Mouse (Mus musculus): Measurements from ENCODE around the gene Soga1. TPM values are rescaled to one million over a fixed set of nuclear protein-coding genes. Genes with fewer than 3 reads are reported as not detected.

Gene Soga1
- 10 to 100 TPM; 17.1 to 17.7 TPM for total RNA-seq (2021)
- long read RNA-seq, experiment 1, partial matches to known transcripts, result 3 of 3 reads
- long read RNA-seq, experiment 1, other reads (novel, unspliced or antisense), result 0 of 3 reads
- long read RNA-seq, experiment 2, partial matches to known transcripts, result 1 of 1 reads
- long read RNA-seq, experiment 2, other reads (novel, unspliced or antisense), result 0 of 1 reads

DNA sequence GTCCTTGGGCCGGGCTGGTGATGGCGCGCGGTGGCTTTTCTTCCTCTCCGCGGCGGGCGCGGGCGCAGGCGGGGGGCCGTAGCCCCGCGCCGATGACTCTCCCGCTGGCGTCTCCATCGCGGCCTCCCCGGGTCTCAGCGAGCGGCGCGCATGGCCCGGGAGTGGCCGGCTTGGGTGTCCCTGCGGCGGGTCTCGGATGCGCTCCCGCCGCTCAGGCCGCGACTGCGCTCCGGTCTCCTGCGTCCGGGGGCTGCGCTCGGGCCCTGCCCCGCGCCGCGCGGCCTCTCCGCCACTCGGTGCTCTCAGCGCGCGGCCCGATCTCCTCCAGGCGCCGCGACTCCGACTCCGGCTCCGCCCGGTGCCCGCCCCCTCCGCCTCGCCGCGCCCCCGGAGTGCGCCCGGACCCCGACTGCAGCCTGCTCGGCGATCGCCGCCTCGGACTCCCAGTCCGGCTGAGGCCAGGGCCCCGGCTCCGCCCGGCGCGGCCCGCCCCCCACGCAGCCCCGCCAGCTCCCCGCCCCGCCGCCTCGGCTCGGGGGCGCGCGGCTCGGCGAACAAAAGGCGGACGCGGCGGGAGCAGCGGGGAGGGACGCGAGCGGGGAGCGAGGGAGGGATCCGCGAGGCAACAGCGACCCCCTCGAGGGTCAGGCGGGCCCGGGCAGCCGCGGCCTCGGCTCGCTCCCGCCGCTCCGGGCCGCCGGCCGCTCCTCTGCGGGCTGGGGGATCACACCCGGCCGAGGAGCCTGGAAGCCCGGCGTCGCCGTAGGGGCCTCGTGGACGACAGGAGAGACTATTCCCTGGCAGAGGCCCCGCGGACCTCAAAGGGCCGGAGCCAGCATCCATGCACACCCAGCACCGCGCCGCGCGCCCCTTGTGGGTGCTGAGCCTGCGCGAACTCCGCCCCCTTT, at the start of gene Soga1:
Soga1 (minus strand) TSS at position 462 of the 908 bp plus-strand sequence.
- peak; percentile 68 to 78 for DNase-seq (ENCODE audit: low spot score in 2 of 2)

DNA sequence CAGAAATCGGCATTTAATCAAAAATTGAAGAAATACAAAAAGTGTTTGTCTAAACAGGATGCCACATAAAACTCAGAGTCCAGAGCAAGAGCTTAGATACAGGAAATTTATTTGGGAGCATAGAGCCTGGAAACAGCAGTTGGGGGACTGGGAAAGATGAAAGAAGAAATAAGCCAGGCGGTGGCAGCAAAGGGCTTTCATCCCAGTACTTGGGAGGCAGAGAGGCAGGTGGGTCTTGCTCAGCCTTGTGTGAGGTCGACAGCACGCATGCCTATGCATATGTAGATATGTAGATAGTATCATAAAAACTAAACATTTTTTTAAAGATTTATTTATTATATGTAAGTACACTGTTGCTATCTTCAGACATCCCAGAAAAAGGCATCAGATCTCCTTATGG, 49.0 kb upstream of the Soga1 start:
- no peak for DNase-seq (ENCODE audit: low spot score in 2 of 2)

DNA sequence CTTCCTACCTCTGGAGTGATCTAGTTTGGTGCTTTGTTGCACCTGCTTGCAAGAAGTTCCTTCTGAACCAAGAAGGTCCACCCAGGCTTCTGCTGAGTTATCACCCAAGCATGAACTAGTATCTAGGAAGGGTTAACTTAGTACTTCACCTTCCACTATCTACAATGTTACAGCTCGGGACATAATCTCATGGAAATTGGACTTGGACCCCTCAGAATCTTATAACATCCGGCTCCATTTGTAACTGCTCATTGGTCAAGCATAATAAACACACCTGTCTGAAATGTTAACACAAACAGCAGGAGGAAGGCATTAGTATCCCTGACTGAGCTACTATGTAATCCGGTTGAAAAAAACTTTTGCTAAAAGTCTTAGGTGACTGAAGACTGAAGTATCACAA, 48.3 kb upstream of the Soga1 start:
- no peak for DNase-seq (ENCODE audit: low spot score in 2 of 2)

DNA sequence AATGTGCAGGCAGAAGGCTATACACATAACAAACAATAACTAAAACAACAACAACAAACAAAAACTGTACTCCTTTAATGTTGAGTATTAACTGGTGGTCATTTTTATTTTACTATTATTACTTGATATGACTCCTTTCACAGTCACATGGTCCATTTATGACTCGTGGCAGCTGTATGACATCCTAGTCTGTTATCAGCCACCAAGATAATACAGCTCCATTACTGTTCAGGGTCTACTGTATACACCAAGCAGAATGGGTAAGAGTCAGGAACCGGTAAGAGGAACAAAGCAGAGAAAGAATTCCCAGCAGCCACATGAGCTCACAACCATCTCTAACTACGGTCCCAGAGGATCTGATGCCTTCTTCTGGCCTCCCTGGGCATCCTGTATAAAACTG, 46.2 kb upstream of the Soga1 start:
- no peak for DNase-seq (ENCODE audit: low spot score in 2 of 2)

DNA sequence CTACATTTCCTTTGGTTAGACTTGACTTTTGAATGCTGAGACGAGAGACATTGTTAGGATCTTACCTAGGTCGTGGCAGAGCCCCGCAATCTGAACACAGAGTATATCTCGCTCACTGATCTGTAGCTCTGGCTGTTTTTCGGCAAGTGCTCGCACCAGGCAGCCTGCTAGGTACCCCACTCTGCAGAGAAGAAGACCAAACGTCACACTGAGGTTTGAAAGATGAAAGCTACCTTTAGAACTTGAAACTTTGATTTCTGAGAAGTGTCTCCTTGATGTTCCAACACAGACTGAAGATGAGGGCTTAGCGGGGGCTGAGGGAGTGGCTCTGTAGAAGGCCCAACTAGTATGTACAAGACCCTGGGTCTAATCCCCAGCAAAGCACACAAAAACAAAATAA, 42.7 kb upstream of the Soga1 start:
- no peak for DNase-seq (ENCODE audit: low spot score in 2 of 2)

DNA sequence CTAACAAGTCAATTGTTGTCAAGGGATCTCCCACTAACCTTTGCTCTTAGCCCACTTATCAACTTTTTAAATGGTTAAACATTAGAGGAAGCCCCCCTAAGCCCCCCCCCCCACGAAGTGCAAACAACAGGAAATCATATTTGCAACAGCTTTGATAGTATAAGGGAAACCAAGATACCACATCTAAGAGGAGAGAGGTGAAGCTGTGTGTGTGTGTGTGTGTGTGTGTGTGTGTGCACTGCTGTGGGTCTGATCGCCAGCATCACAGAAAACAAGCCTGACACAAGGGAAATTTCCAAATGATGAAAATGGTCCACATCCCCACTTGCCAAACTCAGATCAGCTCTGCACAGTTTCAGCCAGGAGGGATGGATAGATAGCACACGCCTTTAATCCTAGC, 40.0 kb upstream of the Soga1 start:
- DNase-seq (ENCODE audit: low spot score in 2 of 2), result no peak

DNA sequence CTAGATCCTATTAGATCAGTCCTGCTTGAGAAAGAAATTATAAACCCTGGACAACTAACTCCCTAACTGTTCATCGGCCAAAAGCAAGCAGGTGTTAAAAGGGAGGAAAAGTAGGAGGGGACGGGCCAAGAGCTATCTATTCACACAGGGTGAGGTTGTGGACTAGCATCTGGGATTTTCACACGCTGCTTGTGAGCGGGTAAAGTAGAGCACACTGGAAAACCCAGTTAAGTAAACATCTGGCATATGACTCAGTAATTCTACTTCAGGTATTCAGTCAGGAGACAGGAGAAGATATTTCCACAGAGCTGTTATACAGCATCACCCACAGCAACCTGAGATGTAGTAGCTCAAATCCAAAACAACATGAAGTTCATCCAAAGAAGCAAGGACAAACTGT, 39.5 kb upstream of the Soga1 start:
- DNase-seq (ENCODE audit: low spot score in 2 of 2), result no peak

DNA sequence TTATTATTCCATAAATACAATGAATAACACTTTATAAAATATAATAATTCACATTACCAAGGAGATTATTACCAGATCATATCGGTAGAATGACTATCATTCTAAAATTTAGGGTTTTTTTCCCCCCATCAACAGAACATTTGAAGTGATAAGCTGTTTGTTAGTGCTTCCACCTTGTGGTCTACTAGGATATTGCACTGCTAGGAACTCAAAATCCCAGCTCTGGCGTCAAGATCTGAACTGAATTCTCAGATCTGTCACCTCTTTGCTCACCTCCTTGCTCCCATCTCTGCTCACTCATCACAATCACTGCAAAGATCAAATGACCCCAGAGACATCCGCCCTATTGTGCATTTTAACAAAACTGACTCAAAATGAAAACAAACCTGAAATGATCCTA, 37.9 kb upstream of the Soga1 start:
- peak in 1 of 2 experiments; percentile 34 for DNase-seq (ENCODE audit: low spot score in 2 of 2)

DNA sequence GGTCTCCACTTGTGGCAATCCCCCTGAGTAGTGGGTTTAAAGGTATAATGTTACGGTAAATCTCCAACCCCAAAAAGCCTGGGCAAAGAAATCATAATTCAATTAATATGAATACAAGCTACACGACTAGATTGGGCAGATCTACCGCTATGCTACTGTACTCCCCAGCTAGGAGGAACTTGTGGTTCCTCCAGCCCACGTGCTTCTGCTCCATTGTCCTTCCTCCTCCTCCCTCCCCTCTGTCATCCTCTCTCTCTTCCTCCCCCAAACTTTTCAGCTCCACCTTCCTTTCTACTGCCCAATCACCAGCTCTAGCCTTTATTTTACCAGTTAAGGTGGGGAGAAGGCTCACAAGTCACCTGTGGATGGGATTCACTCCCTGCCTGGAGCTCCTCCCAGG, 29.2 kb upstream of the Soga1 start:
- DNase-seq (ENCODE audit: low spot score in 2 of 2), result no peak

DNA sequence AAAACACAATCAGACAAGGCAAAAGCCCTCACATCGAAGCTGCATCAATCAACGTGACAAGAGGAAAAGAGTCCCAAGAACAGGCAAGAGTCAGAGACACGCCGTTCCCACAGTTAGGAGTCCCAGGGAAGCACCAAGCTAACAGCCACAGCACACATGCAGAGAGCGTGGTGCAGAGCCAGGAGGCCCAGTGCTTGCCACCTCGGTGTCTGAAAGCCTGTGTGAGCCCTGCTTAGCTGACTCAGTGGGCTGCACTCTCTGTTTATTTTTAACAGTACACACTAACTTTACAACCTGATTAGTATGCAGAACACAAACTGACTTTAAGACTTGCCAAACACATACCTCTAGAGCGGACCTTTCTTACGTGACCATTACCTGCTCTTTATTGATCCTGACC, 25.4 kb upstream of the Soga1 start:
- DNase-seq (ENCODE audit: low spot score in 2 of 2), result no peak

DNA sequence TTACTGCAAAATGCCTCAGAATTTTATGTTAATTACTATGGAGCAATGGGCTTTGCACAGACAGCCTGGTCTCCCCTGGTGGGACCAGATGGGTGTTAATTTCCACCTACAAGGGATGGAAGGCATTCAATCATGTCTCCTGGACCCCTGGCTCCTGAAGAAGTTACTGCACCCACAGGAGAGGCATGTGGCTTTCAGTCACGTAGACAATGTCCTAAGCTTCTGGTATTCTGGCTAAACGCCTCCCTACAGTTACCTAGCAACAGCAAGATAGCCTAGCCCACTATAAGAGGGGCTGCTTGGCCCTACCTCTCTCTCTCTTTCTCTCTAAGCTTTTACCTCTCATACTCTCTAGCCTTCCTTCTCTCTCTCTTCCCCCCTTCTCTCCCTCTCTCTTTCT, 23.2 kb upstream of the Soga1 start:
- DNase-seq (ENCODE audit: low spot score in 2 of 2), result no peak

DNA sequence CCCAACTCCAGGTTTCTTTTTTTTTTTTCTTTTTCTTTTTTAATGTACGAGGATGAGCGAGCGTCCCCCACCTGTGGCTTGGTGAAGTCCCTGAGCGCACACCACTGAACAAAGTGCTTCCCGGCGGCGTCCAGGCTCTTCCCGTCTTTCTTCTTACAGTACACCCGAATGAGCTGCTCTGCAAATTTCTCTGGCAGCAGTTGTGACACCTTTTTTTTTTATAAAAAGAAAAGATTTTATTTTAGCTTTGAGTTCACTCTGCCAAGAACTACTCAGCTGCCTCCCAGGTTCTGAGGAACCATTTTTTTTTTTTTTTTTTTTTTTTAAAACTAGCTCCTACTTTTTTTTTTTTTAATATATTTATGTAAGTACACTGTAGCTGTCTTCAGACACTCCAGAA, 22.6 kb upstream of the Soga1 start:
- DNase-seq (ENCODE audit: low spot score in 2 of 2), result no peak

DNA sequence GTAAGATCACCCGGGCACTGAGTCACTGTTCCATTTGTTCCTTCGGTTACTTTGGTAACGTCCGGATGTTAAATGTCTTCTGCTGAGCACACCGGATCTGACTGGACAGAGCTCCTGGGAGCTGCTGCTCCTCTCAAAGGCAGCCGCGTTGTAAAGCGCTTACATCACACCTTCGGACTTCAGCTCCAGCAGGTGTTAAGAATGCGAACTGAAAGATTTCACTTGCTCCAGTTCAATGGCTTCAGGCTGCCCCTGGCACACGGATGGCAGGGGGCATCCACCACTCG, 21.2 kb upstream of the Soga1 start:
- DNase-seq (ENCODE audit: low spot score in 2 of 2), result no peak

DNA sequence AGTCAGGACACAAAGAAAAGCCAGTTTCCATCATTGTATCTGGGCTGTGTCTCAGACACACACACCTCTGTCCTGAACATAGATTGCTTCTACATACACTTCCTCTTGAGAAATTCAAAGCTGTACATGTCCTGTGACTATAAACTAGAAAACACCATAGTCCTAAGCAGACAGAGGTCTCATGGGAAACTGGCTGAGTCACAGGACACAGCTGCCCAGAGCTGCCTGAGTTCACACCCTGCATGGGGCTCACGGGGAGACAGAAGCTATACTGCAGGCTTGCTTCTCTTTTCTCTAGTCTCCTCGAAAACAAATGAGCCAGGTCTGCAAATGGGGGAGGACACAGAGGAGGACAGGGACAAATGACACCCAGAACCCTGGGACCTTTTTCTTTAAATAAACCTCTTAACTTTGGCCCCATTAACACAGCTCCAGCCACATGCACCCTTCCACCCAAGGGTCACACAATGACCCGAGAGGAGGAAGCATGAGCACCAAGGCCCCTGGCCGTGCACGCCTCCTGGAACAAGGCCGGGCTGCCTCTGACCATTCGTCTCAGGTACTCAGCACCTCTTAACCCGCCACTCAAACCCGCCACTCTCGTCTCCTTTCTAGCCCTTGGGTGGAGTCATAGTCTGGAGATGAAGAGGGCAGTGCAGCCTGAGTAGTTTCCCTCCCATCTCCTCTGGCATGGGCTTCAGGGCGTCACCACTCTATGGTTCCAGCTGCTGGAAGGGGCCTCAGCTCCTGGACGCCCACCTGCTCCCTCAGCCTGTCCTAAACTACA, 20.7 kb upstream of the Soga1 start:
- DNase-seq (ENCODE audit: low spot score in 2 of 2), result no peak

DNA sequence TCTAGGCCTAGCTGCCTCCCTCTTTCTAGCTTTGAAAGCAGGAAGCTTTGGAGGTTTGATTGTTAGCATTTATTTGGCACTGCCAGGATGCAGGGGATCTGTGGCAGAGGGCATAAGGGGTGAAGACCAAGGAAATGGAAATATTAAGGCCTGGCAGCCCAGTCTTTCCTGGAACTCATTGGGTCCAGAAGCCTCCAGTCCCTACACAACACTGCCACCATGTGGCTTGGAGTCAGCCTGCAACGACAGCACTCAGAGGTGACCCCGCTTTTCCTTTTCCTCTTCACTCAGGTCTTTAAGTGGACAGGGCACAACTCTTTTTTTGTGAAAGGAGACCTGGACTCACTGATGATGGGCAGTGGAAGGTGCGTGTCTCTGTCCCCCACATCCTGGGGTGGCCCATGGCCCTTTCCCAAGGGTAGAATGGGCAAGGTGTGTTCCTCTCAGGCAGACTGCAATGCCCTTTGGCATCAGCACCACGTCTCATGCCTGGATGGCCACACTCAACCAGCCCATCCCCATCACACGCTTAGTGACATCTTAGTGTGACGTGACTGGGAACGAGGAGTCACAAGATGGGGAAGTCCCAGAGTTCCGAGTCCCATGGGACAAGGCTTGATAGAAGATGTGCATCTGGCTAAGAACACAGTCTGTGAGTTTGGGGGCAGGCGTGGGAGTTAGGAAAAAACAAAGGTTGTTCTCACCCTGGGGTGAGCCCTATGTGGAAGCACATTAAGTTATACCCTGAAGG, 16.1 kb upstream of the Soga1 start:
- DNase-seq (ENCODE audit: low spot score in 2 of 2), result peak; percentile 66 to 77

DNA sequence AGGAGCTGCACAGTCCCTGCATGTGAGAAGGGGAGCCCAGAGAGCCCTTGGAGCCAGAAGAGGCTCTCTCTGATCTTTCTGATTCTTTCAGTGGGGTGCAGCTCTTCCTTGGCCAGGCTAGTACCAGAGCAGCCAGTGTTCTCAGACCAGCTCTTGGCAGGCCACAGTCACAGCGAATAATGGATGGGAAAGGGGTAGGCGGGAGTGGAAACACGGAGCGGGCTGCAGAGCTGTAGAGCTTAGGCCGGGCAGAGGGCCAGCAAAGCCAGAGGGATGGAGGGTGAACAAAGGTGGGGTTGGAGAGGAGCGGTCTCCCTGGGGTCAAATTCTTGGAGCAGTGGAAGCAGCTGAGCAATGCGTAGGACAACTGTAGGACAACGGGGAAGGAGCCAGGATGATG, 13.0 kb upstream of the Soga1 start:
- peak in 1 of 2 experiments; percentile 33 for DNase-seq (ENCODE audit: low spot score in 2 of 2)

DNA sequence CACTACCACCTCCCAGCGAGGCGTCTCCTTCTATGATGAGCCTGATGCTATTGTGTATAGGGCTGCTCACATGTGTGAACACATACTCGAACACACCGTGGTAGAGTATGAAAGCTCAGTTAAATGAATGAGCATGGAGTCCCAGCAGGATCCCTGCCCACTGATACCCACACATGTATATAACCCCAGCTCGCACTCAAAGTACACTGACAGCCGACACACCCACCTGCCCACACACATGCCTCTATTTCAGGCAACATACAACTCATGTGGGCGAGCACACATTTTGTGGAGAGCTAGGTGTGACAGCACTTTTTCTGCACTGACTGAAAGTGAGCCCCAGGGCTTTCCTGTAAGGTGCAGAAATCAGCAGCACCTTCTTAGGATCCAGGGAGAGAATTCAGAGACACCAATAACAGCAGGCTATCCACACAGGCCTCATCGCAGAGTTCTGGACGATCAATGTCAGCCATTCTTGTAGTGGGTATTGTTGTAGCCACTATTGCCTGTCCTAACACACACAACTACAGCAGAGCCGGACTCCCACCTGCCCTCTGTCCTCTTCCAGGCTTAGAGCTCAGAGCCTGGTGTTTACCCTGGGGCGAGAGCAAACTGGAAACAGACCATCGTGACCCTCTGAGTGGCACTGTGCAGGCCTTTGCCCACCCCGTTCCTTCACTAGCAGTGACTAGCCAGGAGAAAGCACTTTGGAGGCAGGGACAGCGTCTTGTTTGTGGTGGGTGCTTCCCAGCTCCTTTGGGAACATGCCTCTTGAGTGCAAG, 8.7 kb upstream of the Soga1 start:
- DNase-seq (ENCODE audit: low spot score in 2 of 2), result peak; percentile 55 to 71

DNA sequence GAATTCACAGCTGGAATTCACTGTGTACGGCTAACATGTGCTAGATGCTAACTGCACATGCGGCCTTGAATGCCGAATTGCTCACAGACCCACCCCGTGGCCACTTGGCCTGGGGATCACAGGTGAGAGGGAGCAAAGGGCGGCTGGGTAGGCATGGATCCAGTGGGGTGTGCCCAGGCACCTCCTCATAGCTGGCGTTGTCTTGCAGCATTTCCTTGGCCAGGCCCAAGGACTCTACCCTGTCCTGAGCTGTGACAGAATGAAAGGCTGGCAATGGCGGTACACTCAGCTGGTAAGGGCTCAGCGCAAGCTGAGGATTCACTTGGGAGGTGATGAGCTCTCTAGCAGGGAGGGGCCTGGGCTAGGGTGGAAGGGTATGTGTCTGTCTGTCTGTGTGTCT, 7.7 kb upstream of the Soga1 start, which contains the start of gene Tldc2:
Tldc2 (plus strand) TSS at position 260 of the 400 bp plus-strand sequence.
- no peak for DNase-seq (ENCODE audit: low spot score in 2 of 2)

DNA sequence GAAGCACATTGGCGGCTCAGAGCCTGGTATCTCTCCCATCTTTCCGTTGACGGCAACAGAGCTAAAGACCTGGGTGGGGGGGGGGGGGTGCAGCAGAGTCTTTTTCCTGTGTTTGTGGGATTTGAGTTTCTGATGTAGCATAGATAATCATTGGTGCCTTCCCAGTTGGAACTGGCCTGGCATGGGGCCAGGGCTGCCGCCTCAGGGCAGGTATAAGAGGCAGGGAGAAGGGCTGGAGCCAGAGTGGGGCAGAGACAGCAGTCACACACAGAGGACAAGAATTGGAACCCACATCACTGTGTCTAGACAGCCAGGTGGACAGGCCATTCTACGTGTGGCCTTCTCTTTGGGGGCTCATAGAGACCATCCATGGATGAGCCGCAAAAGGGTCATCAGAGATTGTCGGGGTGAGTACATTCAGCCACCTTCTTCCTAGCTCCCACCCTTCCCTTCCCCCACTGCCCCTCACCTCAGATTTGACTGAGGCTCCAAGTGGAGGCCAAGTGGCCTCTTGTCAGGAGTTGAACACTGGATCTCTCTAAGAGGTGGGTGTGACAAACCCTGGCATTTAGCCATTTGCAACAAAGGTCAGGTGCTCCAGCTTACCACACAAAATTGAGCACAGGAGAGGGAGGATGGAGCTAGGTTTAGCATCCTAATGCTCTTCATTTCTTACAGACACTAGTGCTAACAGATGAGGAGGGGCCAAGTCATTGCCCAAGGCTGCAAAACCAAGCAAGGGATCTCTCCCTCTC, 6.0 kb upstream of the Soga1 start:
- DNase-seq (ENCODE audit: low spot score in 2 of 2), result no peak

DNA sequence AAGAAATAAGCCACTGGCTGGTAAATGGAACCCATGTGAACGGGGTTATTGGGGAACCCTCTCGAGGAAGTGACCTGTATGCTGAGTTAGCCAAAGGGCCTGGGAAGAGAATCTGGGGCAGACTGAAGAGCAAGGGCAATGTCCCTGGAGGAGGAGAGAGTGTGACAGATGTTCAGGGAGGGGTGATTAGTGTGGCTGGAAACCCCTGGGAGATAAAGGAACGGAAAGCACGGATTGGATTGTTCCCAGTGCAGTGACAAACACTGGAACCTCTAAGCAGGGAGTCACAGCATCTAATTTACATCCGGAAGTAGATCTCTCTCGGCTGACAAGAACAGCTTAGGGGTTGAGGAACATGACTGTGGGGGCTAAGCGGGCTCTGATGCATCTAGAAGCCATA, 2.9 kb upstream of the Soga1 start:
- no peak for DNase-seq (ENCODE audit: low spot score in 2 of 2)

Measured in left cerebral cortex, adult 18-20 months (tissue).